Mouse (Mus musculus): ENCODE measurements at regions not wholly inside any gene's neighbourhood (a gene's known extent, or its start where the extent isn't known, plus 50 kb on each side); places are given as distances from the start of the nearest gene placed in this dataset.

GRCm38 (mm10) chr12:35357901-35358300, 176.9 kb downstream of the Ahr start:
- TF ChIP-seq CTCF (IDR thresholded peaks at IDR 0.05; ENCODE audit: low read depth, low read length) (no peak), POLR2A (IDR thresholded peaks at IDR 0.05; ENCODE audit: borderline replicate concordance, low read depth, low read length) (no peak)
